Mouse (Mus musculus) MEL (cell line): ENCODE data around the gene Cd72. TPM values are rescaled to one million over a fixed set of nuclear protein-coding genes. Genes with fewer than 3 reads are reported as not detected.

Experiments used
- DNase-seq: peaks from one replicate; pipeline ENCODE4 v3.0.0; 2011; ENCODE audit warnings: low read depth, low spot score
- H3K27ac ChIP-seq: 2 replicates; pipeline ENCODE4 v1.5.1; 2012; ENCODE audit warnings: low read depth, mild to moderate bottlenecking, control low read depth, low read length, moderate library complexity; ENCODE audit not compliant: control insufficient read depth
- H3K27me3 ChIP-seq, 2 experiments: fragments of 150-350 bp in 1 of 2; sonication (generic) in 1 of 2; 2 replicates each; pipeline ENCODE4 v1.6.1; 2012; ENCODE audit warnings: low read length in 2 of 2, mild to moderate bottlenecking in 2 of 2, improper control_type of control experiment in 1 of 2, moderate library complexity in 1 of 2; ENCODE audit not compliant: insufficient read depth in 2 of 2, control insufficient read depth in 1 of 2
- H3K36me3 ChIP-seq, 2 experiments: 2 replicates each; pipeline ENCODE4 v1.6.1; 2012 to 2014; ENCODE audit warnings: low read length in 2 of 2, improper control_type of control experiment in 1 of 2, inconsistent platforms in 1 of 2, mild to moderate bottlenecking in 1 of 2; ENCODE audit not compliant: insufficient read depth in 2 of 2, control insufficient read depth in 1 of 2
- H3K4me1 ChIP-seq, 2 experiments: fragments of 150-350 bp in 1 of 2; sonication (generic) in 1 of 2; 2 replicates each; pipeline ENCODE4 v1.6.1; 2012; ENCODE audit warnings: low read length in 2 of 2, improper control_type of control experiment in 1 of 2, mild to moderate bottlenecking in 1 of 2; ENCODE audit not compliant: insufficient read depth in 2 of 2, control insufficient read depth in 1 of 2
- H3K4me3 ChIP-seq, 2 experiments: fragments of 150-350 bp in 1 of 2; sonication (generic) in 1 of 2; 2 replicates each; pipeline ENCODE4 v1.5.1; 2012; ENCODE audit warnings: low read depth in 2 of 2, low read length in 2 of 2, mild to moderate bottlenecking in 2 of 2, moderate library complexity in 2 of 2, control low read depth in 1 of 2, improper control_type of control experiment in 1 of 2; ENCODE audit not compliant: control insufficient read depth in 1 of 2, insufficient read depth in 1 of 2
- H3K79me2 ChIP-seq: 2 replicates; pipeline ENCODE4 v1.6.1; 2012; ENCODE audit warnings: mild to moderate bottlenecking, low read length, moderate library complexity; ENCODE audit not compliant: control insufficient read depth, poor library complexity, insufficient read depth
- H3K9ac ChIP-seq: 2 replicates; pipeline ENCODE4 v1.6.1; 2012; ENCODE audit warnings: low read depth, mild to moderate bottlenecking, control low read depth, low read length, moderate library complexity; ENCODE audit not compliant: control insufficient read depth, poor library complexity, severe bottlenecking
- H3K9me3 ChIP-seq: fragments of 150-350 bp; sonication (generic); replicated peaks from 2 replicates; pipeline ENCODE4 v1.6.1; 2012; ENCODE audit warnings: mild to moderate bottlenecking, low read length, improper control_type of control experiment, moderate library complexity; ENCODE audit not compliant: insufficient read depth
- BHLHE40 ChIP-seq: IDR thresholded peaks from 2 replicates; pipeline ENCODE4 v1.6.1; 2012; ENCODE audit warnings: low read depth, mild to moderate bottlenecking, inconsistent platforms, low read length, improper control_type of control experiment, borderline replicate concordance
- E2F4 ChIP-seq: IDR thresholded peaks from 2 replicates; pipeline ENCODE4 v1.6.1; 2011; ENCODE audit warnings: low read depth, low read length, improper control_type of control experiment, borderline replicate concordance
- EP300 ChIP-seq, 2 experiments: IDR thresholded peaks; 2 replicates each; pipeline ENCODE4 v1.6.1; 2011; ENCODE audit warnings: improper control_type of control experiment in 2 of 2, low read length in 2 of 2, low read depth in 1 of 2, mild to moderate bottlenecking in 1 of 2
- GABPA ChIP-seq: IDR thresholded peaks from 2 replicates; pipeline ENCODE4 v1.6.1; 2012; ENCODE audit warnings: low read depth, mild to moderate bottlenecking, inconsistent platforms, low read length, improper control_type of control experiment, moderate library complexity
- GATA1 ChIP-seq: IDR thresholded peaks from 2 replicates; pipeline ENCODE4 v1.6.1; 2011; ENCODE audit warnings: low read depth, low read length, improper control_type of control experiment
- HCFC1 ChIP-seq: IDR thresholded peaks from 2 replicates; pipeline ENCODE4 v1.6.1; 2012; ENCODE audit warnings: low read depth, mild to moderate bottlenecking, inconsistent platforms, low read length, improper control_type of control experiment, moderate library complexity
- JUND ChIP-seq: IDR thresholded peaks from 2 replicates; pipeline ENCODE4 v1.6.1; 2011; ENCODE audit warnings: low read depth, mild to moderate bottlenecking, improper control_type of control experiment, low read length
- MAFK ChIP-seq: IDR thresholded peaks from 2 replicates; pipeline ENCODE4 v1.6.1; 2011; ENCODE audit warnings: low read depth, mild to moderate bottlenecking, low read length, improper control_type of control experiment, borderline replicate concordance
- MAX ChIP-seq: IDR thresholded peaks from 2 replicates; pipeline ENCODE4 v1.6.1; 2011; ENCODE audit warnings: low read length, improper control_type of control experiment
- MAZ ChIP-seq: IDR thresholded peaks from 2 replicates; pipeline ENCODE4 v1.6.1; 2012; ENCODE audit warnings: low read depth, mild to moderate bottlenecking, inconsistent platforms, low read length, improper control_type of control experiment
- MXI1 ChIP-seq: IDR thresholded peaks from 2 replicates; pipeline ENCODE4 v1.6.1; 2011; ENCODE audit warnings: mild to moderate bottlenecking, low read depth, low read length, improper control_type of control experiment
- MYB ChIP-seq: IDR thresholded peaks from 2 replicates; pipeline ENCODE4 v1.6.1; 2011; ENCODE audit warnings: mild to moderate bottlenecking, low read depth, low read length, improper control_type of control experiment
- NRF1 ChIP-seq: IDR thresholded peaks from 2 replicates; pipeline ENCODE4 v1.6.1; 2014; ENCODE audit warnings: low read depth, mild to moderate bottlenecking, inconsistent platforms, low read length, improper control_type of control experiment, moderate library complexity; ENCODE audit not compliant: poor library complexity, insufficient read depth, severe bottlenecking
- POLR2A ChIP-seq, 2 experiments: IDR thresholded peaks; 2 replicates each; pipeline ENCODE4 v1.6.1; 2011 to 2012; ENCODE audit warnings: low read length in 2 of 2, mild to moderate bottlenecking in 2 of 2, control low read depth in 1 of 2, improper control_type of control experiment in 1 of 2, low read depth in 1 of 2, moderate library complexity in 1 of 2; ENCODE audit not compliant: control insufficient read depth in 1 of 2, insufficient read depth in 1 of 2, poor library complexity in 1 of 2
- POLR2AphosphoS2 ChIP-seq: IDR thresholded peaks from 2 replicates; pipeline ENCODE4 v1.6.1; 2011; ENCODE audit warnings: low read length, improper control_type of control experiment
- POLR2AphosphoS5 ChIP-seq: IDR thresholded peaks from 2 replicates; pipeline ENCODE4 v1.6.1; 2012; ENCODE audit warnings: low read depth, borderline replicate concordance, mild to moderate bottlenecking, inconsistent platforms, low read length, moderate library complexity, mixed read lengths
- RAD21 ChIP-seq: IDR thresholded peaks from 2 replicates; pipeline ENCODE4 v1.6.1; 2011; ENCODE audit warnings: mild to moderate bottlenecking, low read depth, low read length, improper control_type of control experiment
- RCOR1 ChIP-seq: IDR thresholded peaks from 2 replicates; pipeline ENCODE4 v1.6.1; 2012; ENCODE audit warnings: low read depth, mild to moderate bottlenecking, inconsistent platforms, low read length, improper control_type of control experiment
- SIN3A ChIP-seq: IDR thresholded peaks from 2 replicates; pipeline ENCODE4 v1.6.1; 2012; ENCODE audit warnings: low read length, improper control_type of control experiment, inconsistent platforms
- SMC3 ChIP-seq: IDR thresholded peaks from 2 replicates; pipeline ENCODE4 v1.6.1; 2011; ENCODE audit warnings: low read depth, low read length, improper control_type of control experiment
- UBTF ChIP-seq: IDR thresholded peaks from 2 replicates; pipeline ENCODE4 v1.6.1; 2012; ENCODE audit warnings: low read depth, mild to moderate bottlenecking, inconsistent platforms, low read length, improper control_type of control experiment, moderate library complexity, borderline replicate concordance; ENCODE audit not compliant: insufficient read depth
- ZNF384 ChIP-seq: IDR thresholded peaks from 2 replicates; pipeline ENCODE4 v1.6.1; 2012; ENCODE audit warnings: low read depth, mild to moderate bottlenecking, inconsistent platforms, low read length, improper control_type of control experiment
- polyA plus RNA-seq, 2 experiments: library from polyadenylated mRNA; stranded (reverse) in 1 of 2; unstranded in 1 of 2; fragments of >175 nt in 1 of 2; fragments of >200 nt in 1 of 2; gene quantifications; 2 replicates each; pipeline versions ENCODE4 v1.2.1 to v1.2.4; 2012; ENCODE audit warnings: low replicate concordance in 2 of 2, low read depth in 1 of 2; ENCODE audit not compliant: insufficient read length in 2 of 2, insufficient read depth in 1 of 2, missing spikeins in 1 of 2
- total RNA-seq: library from RNA; depleted of rRNA; stranded (reverse); fragments of 300-350 nt; gene quantifications from 2 replicates; pipeline ENCODE4 v1.2.3, GENCODE M21; 2012

Cd72 gene
- total and polyA plus RNA-seq, 3 experiments: 1.3 to 2.4 TPM; not detected in 1

GRCm38 (mm10) chr4:43470301-43470700, 15.9 kb upstream of the Cd72 start:
- no peak overlapping the region for H3K4me3 ChIP-seq
- no peak for TF ChIP-seq BHLHE40
- TF ChIP-seq MXI1: no peak
- TF ChIP-seq, all 39 proteins: peak for 0
- Histone ChIP-seq H3K9ac (no peak overlapping the region), H3K36me3 (no peaks in the 10 kb centered on the region), H3K4me1 (no peaks in the 10 kb centered on the region), H3K27ac (no peak overlapping the region), H3K9me3 (no peaks in the 10 kb centered on the region), H3K79me2 (no peaks in the 10 kb centered on the region), H3K27me3 (no peaks in the 10 kb centered on the region)
- DNase-seq: no peak

- TF ChIP-seq SMC3 (no peak), MAFK (no peak), NRF1 (no peak), MAZ (no peak), POLR2A (IDR thresholded peaks at IDR 0.05; ENCODE audit: control insufficient read depth in 1 of 2, insufficient read depth in 1 of 2, low read depth in 1 of 2, low read length in 2 of 2, poor library complexity in 1 of 2) (no peak), ZNF384 (no peak), RCOR1 (no peak), EP300 (IDR thresholded peaks at IDR 0.05; ENCODE audit: low read depth in 1 of 2, low read length in 2 of 2) (no peak), SIN3A (no peak), MYB (no peak), UBTF (no peak), JUND (no peak), POLR2AphosphoS2 (no peak), GABPA (no peak), RAD21 (no peak), HCFC1 (no peak), MAX (no peak), POLR2AphosphoS5 (no peak), GATA1 (no peak), E2F4 (no peak)
- no peak for DNase-seq
- no peaks in the 10 kb centered on the region for H3K79me2 ChIP-seq
- peaks cover 4 to 6% of the 10 kb centered on the region in 2 experiments; a peak in 1 of 4 replicates for H3K4me1 ChIP-seq
- H3K9me3 ChIP-seq: no peaks in the 10 kb centered on the region
- no peak overlapping the region for H3K4me3 ChIP-seq
- H3K27me3 ChIP-seq: no peaks in the 10 kb centered on the region
- H3K27ac ChIP-seq: no peak overlapping the region
- peaks cover 0 to 5% of the 10 kb centered on the region in 2 experiments; a peak in 2 of 4 replicates for H3K36me3 ChIP-seq
- H3K9ac ChIP-seq: no peak overlapping the region
Observed at GRCm38 (mm10) chr4:43466872-43467271, 12.4 kb upstream of the Cd72 start.
